Mouse (Mus musculus) forebrain, embryonic 15.5 days (tissue): Measurements from ENCODE around the gene Gm26620. TPM values are rescaled to one million over a fixed set of nuclear protein-coding genes. Genes with fewer than 3 reads are reported as not detected.

ENCODE experiments used
- ATAC-seq: fragments of 200-750 bp; cut with Nextera tagmentation; replicated peaks from 2 replicates; pipeline ENCODE4 v1.8.0; 2017; ENCODE audit warnings: mild to moderate bottlenecking, moderate TSS enrichment, moderate library complexity
- H3K27ac ChIP-seq: fragments of 300-500 bp; sonication (generic); replicated peaks from 2 replicates; pipeline ENCODE4 v1.5.1; 2015; ENCODE audit warnings: mild to moderate bottlenecking, inconsistent platforms
- H3K27me3 ChIP-seq: fragments of 300-500 bp; sonication (generic); 2 replicates; pipeline ENCODE4 v1.6.1; 2015; ENCODE audit warnings: inconsistent platforms
- H3K36me3 ChIP-seq: fragments of 300-500 bp; sonication (generic); 2 replicates; pipeline ENCODE4 v1.6.1; 2015; ENCODE audit warnings: mild to moderate bottlenecking, inconsistent platforms
- H3K4me1 ChIP-seq: fragments of 300-500 bp; sonication (generic); 2 replicates; pipeline ENCODE4 v1.6.1; 2015; ENCODE audit warnings: inconsistent platforms
- H3K4me2 ChIP-seq: fragments of 300-500 bp; sonication (generic); replicated peaks from 2 replicates; pipeline ENCODE4 v1.6.1; 2015; ENCODE audit warnings: mild to moderate bottlenecking, inconsistent platforms
- H3K4me3 ChIP-seq: fragments of 300-500 bp; sonication (generic); 2 replicates; pipeline ENCODE4 v1.5.1; 2015; ENCODE audit warnings: mild to moderate bottlenecking, inconsistent platforms
- H3K9ac ChIP-seq: fragments of 300-500 bp; sonication (generic); replicated peaks from 2 replicates; pipeline ENCODE4 v1.6.1; 2015; ENCODE audit warnings: mild to moderate bottlenecking, inconsistent platforms
- H3K9me3 ChIP-seq: fragments of 300-500 bp; sonication (generic); 2 replicates; pipeline ENCODE4 v1.6.1; 2016; ENCODE audit warnings: inconsistent platforms
- WGBS: fragments of 180-500 bp; shearing (Covaris S2); methylation state at CpG from one replicate; pipeline ENCODE4 v1.1.7; 2015; ENCODE audit warnings: mixed read lengths; 5-methylcytosine and 5-hydroxymethylcytosine counted together
- polyA plus RNA-seq: library from polyadenylated mRNA; unstranded; fragments of >200 nt; fragmentation: Nextera tagmentation; extraction: Ambion mirVana; gene quantifications from 2 replicates; pipeline ENCODE4 v1.2.1, GENCODE M21; 2015

Gene Gm26620
- polyA plus RNA-seq = 0.22 and 0.40 TPM in 2 replicates

DNA sequence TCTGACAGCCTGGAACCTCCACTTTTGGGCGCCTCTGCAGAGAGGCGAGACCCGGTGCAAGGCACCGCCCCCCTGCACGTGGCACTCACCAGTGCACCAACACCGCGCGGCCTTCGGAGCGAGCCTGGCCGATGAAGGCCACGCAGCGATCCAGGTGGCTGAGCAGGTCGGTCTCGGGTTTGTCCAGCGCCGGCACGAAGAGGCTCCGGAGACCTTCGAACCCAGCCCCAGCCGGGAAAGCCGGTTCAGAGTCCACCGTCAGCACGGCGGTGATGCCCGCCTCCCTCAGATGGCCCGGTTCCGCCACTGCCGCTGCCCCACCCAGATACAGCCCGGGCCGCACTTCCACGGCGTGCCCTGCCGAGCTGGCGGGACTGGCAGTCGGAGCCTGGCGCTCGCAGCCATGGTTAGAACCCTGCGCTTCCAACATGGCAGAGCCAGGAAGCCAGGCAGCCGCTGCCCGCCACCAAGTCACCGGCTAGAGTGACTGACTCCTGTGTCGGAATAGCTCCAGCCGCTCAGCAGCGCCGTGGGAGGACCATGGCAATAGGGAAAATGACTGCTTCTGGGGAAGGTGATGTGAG is at the start of gene Gm26620, which contains the start of gene Dusp12:
Gene Gm26620, plus strand, starts transcription at position 88 of the 584 bp plus-strand sequence.
Gene Dusp12, minus strand, starts transcription at position 563 of the 584 bp plus-strand sequence.
- peaks cover 18% of the 10 kb centered on the region for H3K4me1 ChIP-seq
- H3K27me3 ChIP-seq = no peaks in the 10 kb centered on the region
- peak within 1 kb of the TSS; percentile 59 for H3K4me2 ChIP-seq
- peak; percentile 97 for ATAC-seq
- no peaks in the 10 kb centered on the region for H3K9me3 ChIP-seq
- H3K36me3 ChIP-seq = peaks cover 7% of the 10 kb centered on the region
- H3K27ac ChIP-seq = peak within 1 kb of the TSS; percentile 86
- peak within 1 kb of the TSS; percentile 92 for H3K4me3 ChIP-seq
- peak within 1 kb of the TSS; percentile 94 for H3K9ac ChIP-seq
- under 1% methylated on average over 46 of the region's 46 CpGs for WGBS

DNA sequence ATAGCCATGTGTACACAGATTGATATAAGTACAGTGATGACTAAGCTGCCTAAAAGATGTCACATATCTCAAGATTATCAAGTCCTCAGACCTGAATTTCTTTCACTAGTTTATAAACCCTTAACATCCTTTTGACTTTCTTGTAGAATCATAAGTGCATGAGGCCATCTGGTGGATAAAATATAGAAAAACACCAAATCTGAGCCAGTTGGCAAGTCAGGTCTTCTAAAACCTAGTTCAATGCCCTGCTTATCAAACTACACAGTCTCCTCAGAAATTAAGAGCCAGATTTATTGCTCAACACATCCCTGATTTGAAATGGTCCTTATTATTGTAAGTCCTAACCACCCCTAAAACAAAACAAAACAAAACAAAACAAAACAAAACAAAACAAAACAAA is 45.2 kb upstream of the Gm26620 start:
- H3K9ac ChIP-seq = no peak overlapping the region
- H3K4me3 ChIP-seq = no peak overlapping the region
- H3K4me1 ChIP-seq = no peaks in the 10 kb centered on the region
- H3K27me3 ChIP-seq = no peaks in the 10 kb centered on the region
- no peak overlapping the region for H3K4me2 ChIP-seq
- no peaks in the 10 kb centered on the region for H3K9me3 ChIP-seq
- ATAC-seq = no peak
- H3K36me3 ChIP-seq = no peaks in the 10 kb centered on the region; the same call in none of the 2 replicates
- H3K27ac ChIP-seq = no peak overlapping the region

DNA sequence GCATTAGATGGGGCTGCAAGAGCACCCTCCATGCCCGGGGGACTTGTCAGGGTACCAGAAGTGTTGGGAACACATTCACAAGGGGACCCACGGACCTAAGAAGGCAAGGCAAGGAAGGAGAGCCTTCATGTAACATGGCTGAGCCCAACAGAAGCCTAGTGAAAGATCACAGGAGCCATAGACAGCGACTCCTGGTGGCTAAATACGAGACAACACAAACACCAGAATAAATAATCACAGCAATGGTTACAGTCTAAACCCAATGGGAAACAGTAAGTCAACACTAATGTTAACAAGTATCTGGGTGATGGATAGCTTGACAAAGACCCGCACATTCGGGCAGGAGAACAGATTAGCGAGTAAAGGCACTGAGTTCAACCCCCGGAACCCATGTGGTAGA is 40.5 kb upstream of the Gm26620 start:
- Histone ChIP-seq H3K9me3 (no peaks in the 10 kb centered on the region), H3K27ac (no peak overlapping the region), H3K9ac (no peak overlapping the region), H3K36me3 (no peaks in the 10 kb centered on the region; the same call in none of the 2 replicates), H3K27me3 (no peaks in the 10 kb centered on the region), H3K4me1 (no peaks in the 10 kb centered on the region), H3K4me3 (no peak overlapping the region), H3K4me2 (no peak overlapping the region)
- 55% methylated on average over 8 of the region's 8 CpGs for WGBS
- ATAC-seq = no peak

DNA sequence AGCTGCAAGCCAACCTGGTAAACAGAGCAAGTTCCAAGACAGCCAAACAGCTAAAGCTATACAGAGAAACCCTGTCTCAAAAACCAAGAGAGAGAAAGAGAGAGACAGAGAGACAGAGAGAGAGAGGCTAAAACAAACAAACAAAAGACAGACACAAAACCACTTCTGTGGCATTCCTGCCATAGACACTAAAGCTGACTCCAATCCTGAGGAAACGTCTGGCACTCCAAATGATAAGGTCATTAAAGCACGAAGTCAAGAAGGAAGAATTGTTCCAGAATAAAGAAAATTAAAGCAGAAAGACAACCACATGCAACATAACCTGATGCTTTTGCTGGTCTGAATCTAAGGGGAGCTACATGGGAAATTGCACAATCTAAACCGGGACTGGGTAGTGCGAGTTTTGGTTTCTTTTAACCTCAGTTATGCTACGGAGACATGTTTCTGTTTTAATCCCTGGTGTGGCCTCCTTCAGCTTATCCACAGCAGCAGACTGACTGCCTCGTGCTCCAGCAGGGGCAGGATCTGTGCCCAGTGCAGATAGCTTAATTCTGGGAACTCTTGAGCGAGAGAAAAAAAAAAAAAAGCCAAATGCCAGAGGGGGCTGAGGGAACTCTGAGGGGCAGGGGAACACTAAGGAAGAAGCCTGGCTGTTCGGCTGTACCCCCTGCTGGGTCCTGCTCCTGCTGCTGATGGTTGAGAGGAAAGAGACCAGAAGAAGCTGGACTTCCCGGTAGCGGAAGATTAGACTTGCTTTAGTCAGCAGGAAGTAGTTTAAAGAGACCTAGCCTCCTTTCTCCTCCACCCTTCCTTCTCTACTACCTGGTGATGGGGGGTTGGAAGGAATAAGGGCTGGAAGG is 39.2 kb upstream of the Gm26620 start:
- no peak overlapping the region for H3K27ac ChIP-seq
- ATAC-seq = no peak
- H3K36me3 ChIP-seq = no peaks in the 10 kb centered on the region; the same call in 1 of the 2 replicates
- H3K4me2 ChIP-seq = no peak overlapping the region
- WGBS = 50% methylated on average over 10 of the region's 10 CpGs
- H3K9ac ChIP-seq = no peak overlapping the region
- no peak overlapping the region for H3K4me3 ChIP-seq
- no peaks in the 10 kb centered on the region for H3K27me3 ChIP-seq
- no peaks in the 10 kb centered on the region for H3K4me1 ChIP-seq
- no peaks in the 10 kb centered on the region for H3K9me3 ChIP-seq

DNA sequence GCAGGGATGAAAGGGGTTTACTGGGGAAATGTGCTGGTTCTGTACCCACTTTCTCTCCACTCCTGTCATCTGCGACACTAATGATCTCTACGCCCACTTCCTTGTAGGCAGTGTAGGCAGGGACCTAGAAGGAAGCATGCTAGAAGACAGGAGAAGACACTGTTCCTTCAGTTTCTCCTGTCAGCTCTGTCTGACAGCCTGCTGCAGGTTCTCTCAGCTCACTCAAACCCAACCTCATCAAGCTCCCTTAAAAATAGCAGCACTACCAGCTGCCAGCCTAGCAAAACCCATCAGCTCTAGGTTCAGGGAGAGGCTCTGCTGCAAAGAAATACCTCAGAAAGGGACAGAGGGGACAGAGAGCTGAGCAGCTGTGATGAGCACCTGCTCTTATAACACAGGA is 34.9 kb upstream of the Gm26620 start:
- Histone ChIP-seq H3K27ac (no peak overlapping the region), H3K27me3 (no peaks in the 10 kb centered on the region), H3K4me2 (no peak overlapping the region), H3K9me3 (no peaks in the 10 kb centered on the region), H3K36me3 (0 out of 2 replicates have a peak, but pooled peaks cover 4% of the 10 kb centered on the region), H3K4me1 (no peaks in the 10 kb centered on the region), H3K9ac (no peak overlapping the region), H3K4me3 (no peak overlapping the region)
- no peak for ATAC-seq
- WGBS = 93% methylated on average over 2 of the region's 2 CpGs

DNA sequence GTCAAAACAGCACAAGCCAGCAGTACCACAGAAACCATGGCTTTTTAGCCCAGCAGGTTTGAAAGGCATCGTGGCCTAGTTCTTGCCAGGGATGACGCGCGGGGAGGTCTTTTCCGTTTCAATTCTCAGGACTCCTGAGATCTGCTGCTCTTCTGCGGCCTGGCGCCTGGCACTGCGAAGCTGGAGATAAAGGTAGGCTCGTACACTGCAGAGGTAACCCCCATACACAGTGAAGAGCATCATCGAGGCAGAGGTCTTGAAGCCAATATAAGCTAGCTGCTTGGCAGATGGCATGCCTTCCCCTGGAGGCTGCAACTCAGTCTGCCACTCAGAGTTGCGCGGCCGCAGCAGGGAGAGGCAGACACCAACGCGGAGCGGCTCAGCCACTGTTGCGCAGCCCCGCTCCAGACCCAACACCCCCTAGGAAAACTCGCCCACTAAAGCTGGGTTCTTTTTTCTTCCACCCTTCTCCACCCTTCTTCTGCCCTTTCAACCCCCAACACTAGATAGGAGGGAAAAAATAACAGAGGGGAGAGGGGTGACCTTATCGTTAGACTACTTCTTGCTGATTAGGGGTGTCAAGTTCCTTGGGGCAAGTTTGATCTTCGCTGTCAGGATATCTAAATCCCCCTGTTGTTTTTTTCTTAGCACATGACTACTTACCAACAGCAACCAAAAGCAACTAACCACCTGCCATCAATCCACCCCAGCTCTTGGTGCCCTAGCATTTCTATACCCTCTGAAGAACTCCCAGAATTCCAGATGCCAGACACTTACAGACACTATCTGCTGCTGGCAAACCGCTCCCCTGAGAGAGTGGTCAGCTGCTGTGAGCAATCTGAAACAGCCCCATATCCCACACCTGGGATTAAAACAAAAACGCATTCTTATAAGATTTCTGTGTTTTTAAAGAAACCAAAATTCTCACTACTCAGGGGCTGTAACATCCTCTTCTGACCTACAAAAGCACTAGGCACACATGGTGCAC is 33.9 kb upstream of the Gm26620 start:
- no peak overlapping the region for H3K4me2 ChIP-seq
- no peaks in the 10 kb centered on the region for H3K9me3 ChIP-seq
- no peaks in the 10 kb centered on the region for H3K27me3 ChIP-seq
- no peak overlapping the region for H3K4me3 ChIP-seq
- H3K27ac ChIP-seq = no peak overlapping the region
- H3K9ac ChIP-seq = no peak overlapping the region
- no peak for ATAC-seq
- 0 out of 2 replicates have a peak, but pooled peaks cover 4% of the 10 kb centered on the region for H3K36me3 ChIP-seq
- WGBS = 93% methylated on average over 23 of the region's 23 CpGs
- no peaks in the 10 kb centered on the region for H3K4me1 ChIP-seq

DNA sequence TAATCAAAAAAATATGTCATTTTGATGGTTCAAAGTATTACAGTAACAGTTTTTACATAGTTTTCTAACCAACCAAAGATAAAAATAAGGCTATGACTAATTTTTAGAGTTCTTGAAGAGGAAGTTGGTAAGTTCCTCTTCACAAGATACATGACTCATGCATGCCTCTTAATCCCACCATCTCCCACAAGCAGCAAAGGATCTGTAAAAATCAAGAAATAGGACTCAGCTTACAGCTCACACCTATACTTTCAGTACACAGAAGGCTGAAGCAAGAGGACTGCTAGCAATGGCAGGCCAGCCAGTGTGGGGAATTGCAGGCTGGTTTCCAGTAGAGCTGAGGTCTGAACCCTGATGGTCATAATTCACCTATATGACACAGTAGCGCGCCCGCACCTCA is 31.3 kb upstream of the Gm26620 start:
- no peaks in the 10 kb centered on the region for H3K9me3 ChIP-seq
- no peaks in the 10 kb centered on the region for H3K4me1 ChIP-seq
- 0 out of 2 replicates have a peak, but pooled peaks cover 4% of the 10 kb centered on the region for H3K36me3 ChIP-seq
- H3K4me3 ChIP-seq = no peak overlapping the region
- no peak overlapping the region for H3K27ac ChIP-seq
- H3K27me3 ChIP-seq = no peaks in the 10 kb centered on the region
- 100% methylated on average over 3 of the region's 3 CpGs for WGBS
- no peak for ATAC-seq
- H3K9ac ChIP-seq = no peak overlapping the region
- H3K4me2 ChIP-seq = no peak overlapping the region

DNA sequence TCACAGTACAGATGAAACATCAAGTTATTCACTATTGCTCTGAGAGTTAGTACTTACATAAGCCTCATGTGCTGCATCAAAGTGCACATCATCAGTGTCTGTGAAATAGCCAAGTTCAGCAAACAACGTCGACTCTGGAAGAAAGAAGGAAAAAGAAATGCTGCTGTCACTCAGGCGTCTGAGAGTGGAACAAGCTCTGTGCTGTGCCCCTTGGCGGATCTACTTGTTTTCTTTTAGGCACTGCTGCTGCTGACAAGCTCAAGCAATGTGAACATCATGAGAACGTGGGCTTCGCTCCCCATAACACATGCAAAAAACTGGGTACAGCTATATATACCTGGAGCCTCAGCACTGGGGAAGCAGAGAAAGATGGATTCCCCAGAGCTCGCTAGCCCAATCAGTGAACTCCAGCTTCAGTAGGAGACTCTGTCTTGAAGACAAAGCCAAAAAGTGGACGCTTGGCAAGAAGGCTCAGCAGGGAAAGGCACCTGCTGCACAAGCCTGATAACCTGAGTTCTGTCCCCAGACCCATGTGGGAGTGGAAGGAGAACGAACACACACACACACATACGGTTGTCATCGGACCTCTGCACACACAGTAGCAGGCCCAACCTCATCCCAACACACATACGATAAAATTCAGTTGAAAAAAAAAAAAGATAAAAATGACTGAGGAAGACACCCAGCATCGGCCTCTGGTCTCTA is 29.7 kb upstream of the Gm26620 start:
- H3K27me3 ChIP-seq = no peaks in the 10 kb centered on the region
- H3K9ac ChIP-seq = no peak overlapping the region
- no peak overlapping the region for H3K27ac ChIP-seq
- H3K4me3 ChIP-seq = no peak overlapping the region
- H3K4me1 ChIP-seq = no peaks in the 10 kb centered on the region
- ATAC-seq = no peak
- H3K9me3 ChIP-seq = no peaks in the 10 kb centered on the region
- no peak overlapping the region for H3K4me2 ChIP-seq
- 86% methylated on average over 13 of the region's 13 CpGs for WGBS
- 0 out of 2 replicates have a peak, but pooled peaks cover 4% of the 10 kb centered on the region for H3K36me3 ChIP-seq

DNA sequence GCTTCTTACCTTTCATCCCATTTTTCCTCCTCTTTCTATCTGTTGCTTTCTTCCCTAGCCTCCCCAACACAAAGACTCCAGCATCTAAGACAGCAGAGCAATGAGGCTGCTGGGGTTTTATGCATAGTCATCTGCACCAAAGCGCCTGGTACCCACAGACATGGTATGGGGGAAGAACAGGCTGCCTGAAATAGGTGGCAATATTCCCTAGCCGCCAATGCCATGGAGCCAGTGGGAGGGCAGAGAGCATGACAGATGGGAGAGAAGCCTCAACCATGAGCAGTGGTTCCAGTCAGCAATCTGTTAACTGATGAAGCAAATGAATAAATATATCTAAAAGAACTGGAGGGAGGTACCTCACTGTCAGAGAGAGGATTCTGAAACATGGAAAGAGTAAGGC is 27.5 kb upstream of the Gm26620 start:
- H3K27me3 ChIP-seq = no peaks in the 10 kb centered on the region
- no peaks in the 10 kb centered on the region for H3K4me1 ChIP-seq
- no peak for ATAC-seq
- H3K9ac ChIP-seq = no peak overlapping the region
- no peaks in the 10 kb centered on the region for H3K9me3 ChIP-seq
- no peak overlapping the region for H3K27ac ChIP-seq
- no peak overlapping the region for H3K4me3 ChIP-seq
- 86% methylated on average over 2 of the region's 2 CpGs for WGBS
- no peaks in the 10 kb centered on the region for H3K36me3 ChIP-seq
- H3K4me2 ChIP-seq = no peak overlapping the region

DNA sequence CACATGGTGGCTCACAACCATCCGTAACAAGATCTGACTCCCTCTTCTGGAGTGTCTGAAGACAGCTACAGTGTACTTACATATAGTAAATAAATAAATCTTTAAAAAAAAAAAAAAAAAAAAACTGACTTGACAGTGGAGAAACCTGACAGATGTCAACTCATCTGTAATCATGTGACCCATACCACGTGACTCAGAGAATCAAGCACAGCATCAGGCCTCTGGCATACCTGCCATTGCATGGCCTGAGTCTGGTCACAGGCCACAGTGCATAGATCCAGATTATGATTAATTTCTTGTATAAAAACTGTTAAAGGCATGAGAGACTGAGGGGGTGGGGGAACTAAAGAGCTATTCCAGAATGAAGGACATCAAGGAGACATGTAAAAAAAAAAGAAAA is 26.0 kb upstream of the Gm26620 start:
- Histone ChIP-seq H3K27me3 (no peaks in the 10 kb centered on the region), H3K4me1 (no peaks in the 10 kb centered on the region), H3K4me2 (no peak overlapping the region), H3K9me3 (no peaks in the 10 kb centered on the region), H3K4me3 (no peak overlapping the region), H3K36me3 (no peaks in the 10 kb centered on the region), H3K9ac (no peak overlapping the region), H3K27ac (no peak overlapping the region)
- 92% methylated on average over 2 of the region's 2 CpGs for WGBS
- no peak for ATAC-seq

DNA sequence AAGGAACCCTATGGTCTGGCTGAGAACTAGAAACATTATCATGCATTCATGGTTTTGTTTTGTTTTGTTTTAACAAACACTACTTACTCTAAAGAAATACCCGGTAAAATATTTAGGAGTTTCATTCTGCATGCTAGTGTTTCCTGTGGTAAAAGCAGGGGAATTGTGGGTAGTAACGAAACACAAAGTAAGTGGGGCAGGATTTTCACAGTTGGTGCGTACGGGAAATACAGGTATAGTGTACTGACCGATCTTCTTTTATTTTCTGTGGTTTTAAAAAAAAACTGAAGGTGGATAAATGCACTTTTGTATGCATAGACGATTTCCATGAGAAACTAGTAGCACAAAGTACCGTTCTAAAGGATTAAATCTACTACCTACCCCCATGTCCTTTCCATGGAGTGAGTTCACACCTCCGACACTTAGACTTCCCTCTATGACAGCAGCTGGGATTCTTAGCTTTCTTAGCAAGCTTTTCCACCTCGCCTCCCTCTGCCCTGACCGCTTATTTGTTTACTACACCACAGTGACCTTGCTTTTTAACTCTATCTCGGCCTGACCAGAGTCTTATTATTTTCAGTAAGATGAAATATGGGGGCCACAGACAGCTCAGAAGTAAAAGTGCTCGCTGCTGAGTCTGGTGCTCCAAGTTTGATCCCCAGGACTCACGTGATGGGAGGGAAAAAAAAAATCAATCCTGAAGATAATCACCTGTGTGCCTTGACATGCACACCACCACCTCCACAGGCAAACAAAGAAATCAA is 23.0 kb upstream of the Gm26620 start:
- H3K27ac ChIP-seq = no peak overlapping the region
- 83% methylated on average over 13 of the region's 13 CpGs for WGBS
- ATAC-seq = no peak

More for the DNA sequence above, 23.0 kb upstream of the Gm26620 start:
- Histone ChIP-seq H3K27me3 (no peaks in the 10 kb centered on the region), H3K4me2 (no peak overlapping the region), H3K4me3 (no peak overlapping the region), H3K9me3 (no peaks in the 10 kb centered on the region), H3K4me1 (peaks cover 7% of the 10 kb centered on the region), H3K36me3 (no peaks in the 10 kb centered on the region), H3K9ac (no peak overlapping the region)
